Mouse (Mus musculus) urinary bladder, postnatal 4 days (tissue): ENCODE data around the gene Cep78.
"Not testable (repeated sequence)": the region's sequence is repeated elsewhere in the genome, so short reads cannot be mapped to it uniquely, and the experiment has no call there.

Experiments
- DNase-seq, 2 experiments: peaks; one replicate each; pipeline ENCODE4 v3.0.0; 2021 to 2022; ENCODE audit warnings: low spot score in 2 of 2

The Cep78 gene

DNA sequence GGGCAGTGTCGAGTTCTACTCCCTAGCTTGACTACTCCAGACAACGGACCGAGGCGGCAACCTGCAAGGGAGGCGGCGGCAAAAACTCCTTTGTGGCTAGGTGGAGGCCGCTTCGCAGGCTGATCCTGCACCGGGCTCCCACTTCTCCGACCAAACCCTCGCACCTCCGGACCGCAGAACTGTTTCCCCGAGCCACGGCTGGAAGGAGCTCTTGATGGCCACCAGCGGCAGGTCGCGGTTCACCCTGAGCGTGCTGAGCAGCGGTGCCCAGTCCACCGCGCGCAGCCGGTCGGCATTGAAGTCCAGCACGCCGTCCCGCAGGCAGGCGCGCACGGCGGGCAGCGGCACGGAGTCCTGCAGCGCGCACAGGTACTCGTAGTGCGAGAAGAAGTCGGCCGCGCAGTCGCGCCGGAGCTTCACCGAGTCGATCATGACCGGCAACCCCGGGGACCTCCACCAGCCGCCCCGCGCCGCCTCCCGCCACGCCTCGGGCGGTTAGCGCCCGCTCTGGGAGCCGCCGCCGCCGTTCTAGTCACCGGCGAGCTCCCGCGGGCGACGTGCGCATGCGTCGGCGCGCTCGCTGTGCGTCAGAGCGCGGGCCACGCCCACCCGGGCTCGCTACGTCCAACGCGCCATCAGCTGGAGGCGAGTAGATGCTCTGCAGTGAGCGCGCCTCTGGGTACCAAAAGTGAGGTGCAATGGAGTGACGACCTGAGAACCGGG lies at the start of gene Cep78:
Cep78 (minus strand) TSS at position 541 of the 723 bp plus-strand sequence.
- peak; percentile 86 to 88 for DNase-seq

DNA sequence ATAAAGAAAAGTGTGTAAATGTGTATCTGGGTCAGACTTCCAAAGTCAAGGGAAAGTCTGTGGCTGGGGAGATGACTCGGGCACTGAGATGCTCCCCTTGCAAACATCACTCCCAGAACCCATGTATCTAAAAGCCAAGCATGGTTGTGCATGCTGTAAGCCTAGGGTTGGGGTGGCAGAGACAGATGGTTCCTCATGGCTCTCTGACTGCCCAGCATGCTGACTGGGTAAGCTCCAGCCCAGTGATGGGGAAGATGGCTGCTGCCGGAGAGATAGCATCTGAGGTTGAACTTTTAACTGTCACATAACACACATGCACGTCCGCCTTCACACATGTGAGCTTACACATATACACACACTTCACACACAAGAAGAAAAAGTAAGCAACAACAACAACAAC lies 46.5 kb upstream of the Cep78 start:
- no peak for DNase-seq

DNA sequence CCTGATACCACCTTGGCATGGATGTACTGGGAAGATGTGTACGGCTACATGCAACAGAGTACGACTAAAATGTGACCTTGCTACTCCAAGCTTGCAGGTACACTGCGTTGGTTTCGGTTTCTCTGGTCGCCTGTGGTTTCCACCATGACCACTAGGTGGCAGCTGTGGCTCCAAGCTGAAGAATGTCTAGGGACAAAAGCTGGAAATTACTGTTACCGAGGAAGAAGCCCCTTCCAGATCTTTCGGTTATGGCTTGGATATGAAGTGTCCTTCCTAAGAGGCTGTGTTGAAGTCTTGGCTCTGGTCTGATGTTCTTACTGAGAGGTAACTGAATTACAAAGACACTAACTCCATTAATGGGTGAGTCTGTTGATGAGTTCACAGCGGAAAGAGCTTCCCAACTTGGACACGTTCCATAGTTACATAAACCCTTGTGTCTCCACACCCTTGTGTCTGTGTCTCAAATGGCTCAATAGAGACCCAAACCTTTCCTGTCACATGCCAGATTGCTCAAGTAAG lies 44.5 kb upstream of the Cep78 start:
- not testable (repeated sequence) for DNase-seq

DNA sequence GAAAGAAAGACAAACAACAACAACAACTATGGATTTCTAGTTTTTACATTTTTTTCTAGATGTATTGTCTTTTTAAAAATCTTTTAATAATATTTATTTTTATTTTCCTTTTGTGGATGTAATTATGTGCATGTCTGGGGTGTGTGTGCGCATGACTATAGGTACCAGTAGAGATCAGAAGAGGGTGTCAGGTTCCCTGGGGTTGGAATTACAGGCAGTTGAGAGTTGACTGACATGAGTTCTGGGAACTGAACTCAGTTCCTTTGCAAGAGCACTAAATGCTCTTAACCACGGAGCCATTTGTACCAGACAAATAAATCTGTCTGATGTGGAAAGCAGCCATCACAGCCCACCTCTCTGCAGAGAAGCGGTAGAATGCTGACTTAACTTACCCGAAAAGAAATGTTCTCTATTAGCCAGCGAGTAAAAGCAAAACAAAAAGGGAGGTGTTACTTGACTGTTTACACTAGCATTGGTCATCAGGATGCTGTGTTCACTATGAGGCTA lies 44.0 kb upstream of the Cep78 start:
- no peak for DNase-seq

DNA sequence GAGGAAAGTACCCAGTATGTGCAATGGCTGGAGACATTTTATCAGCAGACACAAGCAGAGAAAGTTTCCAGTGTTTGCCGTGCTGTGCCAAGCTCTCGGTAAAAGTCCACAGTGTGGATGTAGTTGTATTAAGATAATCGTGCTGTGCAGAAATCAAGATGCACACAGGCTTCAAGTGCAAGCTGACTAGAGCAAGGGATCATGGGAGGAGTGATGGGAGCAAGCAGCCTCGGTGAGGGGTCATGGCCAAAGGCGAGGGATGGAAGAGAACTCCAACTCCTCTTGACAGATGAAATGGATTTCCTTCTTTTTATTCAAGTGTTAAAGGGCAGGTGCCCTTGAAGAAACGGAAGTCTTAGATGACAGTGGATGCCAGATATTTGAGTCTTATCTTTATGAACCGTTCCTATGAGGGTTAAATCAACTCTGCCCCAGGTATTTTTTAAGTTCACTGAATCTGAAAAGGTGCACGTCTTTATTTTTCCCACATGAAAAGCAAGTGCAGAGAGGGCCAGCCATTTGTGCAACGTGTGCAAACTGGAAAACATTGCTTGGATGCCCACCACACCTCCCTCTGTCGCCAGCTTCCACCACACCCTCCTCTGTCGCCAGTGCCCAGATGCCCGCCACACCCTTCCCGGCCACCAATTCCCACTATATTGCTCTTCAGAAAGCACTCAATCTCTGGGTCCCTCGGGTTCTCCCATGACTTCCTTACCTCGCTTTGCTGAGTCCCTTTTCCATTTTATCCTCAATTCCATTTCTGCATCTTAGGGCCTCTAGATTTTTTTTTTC lies 43.3 kb upstream of the Cep78 start:
- no peak for DNase-seq

DNA sequence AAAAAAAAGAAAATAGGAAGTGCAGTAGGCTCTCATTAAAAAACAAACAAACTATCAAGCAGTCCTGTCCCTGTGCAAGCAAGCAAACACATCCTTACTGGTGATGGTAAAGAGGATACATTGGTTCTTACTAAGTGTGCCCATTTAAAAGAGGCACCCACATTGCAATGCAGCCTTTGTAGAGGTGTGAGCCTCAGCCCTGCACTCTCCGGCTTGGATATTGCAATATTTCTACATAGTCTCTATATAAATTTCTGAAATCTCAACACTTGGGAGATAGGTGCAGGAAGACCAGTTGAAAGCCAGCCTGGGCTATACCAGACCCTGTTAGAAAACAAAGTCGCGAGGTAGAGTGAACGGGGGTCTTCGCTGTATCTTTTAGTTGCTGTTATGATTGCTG lies 41.5 kb upstream of the Cep78 start:
- DNase-seq: no peak

DNA sequence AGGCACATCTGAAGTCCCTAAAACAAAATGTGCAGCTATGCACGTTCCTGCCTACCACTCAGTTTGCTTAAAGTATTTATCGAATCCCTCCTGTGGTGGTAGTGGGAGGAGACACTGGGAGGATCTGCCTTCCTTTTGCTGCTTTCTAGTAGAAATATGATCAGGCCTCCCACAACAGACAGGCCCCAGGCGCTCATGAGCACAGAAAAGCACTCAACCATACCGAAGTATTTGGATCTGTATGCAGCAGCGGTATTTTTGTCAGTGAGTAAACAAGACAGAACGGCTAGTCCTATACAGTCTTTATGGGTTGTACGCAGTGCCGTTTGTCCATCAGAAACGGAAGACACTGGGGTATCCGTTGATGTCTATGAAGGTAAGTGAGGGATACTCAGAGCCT lies 37.4 kb upstream of the Cep78 start:
- DNase-seq: no peak

DNA sequence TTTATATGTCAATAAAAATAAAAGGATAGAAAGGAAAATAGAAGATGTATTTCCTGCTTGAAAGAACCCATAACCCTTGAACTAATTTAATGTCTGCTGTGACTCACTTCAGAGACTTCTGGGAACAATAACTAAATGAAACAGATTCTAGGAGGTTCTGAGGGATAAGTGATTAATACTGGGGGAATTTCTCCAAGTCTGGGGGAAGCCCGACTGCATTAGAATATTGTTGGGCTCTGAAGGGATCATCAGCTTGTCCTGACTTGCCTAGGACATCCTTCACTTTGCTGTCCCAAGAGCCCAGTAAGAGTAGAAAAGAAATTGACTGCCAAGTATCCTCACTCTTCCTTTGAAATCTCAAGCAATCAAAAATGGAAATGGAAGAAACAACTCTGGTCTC lies 31.4 kb upstream of the Cep78 start:
- no peak for DNase-seq

DNA sequence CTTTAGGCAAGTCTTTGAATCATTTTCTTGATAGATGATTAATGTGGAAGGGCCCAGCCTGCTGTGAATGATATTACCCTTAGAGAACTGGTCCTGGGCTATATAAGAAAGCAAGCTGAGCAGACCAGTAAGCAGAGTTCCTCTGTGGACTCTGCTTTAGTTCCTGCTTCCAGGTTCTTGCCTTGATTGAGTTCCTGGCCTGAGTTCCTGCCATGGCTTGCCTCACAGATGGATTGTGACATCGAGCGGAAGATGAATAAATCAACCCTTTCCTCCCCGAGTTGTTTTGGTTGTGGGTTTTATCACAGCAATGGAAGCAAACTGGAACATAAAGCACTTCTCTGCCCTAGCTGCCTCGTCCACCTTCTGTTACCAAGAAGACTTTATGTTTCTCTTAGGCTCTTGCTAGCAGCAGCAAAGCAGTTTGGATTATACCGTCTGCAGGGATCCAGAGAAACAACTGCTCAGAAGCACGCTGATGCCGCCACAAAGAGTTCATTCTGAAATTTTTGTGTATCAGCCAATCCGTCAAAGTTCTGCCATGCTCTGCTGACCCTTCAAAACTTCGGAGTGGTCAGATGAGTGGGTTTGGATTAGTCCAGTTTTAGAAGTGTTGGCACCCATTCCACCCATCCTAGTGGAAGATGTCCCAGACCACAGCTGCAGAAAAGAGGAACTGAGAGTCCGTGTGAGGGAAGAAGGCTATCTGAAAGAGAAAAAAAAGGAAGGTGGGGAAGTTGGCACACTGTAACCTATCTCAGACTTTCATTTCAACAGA lies 30.6 kb upstream of the Cep78 start:
- DNase-seq: no peak

DNA sequence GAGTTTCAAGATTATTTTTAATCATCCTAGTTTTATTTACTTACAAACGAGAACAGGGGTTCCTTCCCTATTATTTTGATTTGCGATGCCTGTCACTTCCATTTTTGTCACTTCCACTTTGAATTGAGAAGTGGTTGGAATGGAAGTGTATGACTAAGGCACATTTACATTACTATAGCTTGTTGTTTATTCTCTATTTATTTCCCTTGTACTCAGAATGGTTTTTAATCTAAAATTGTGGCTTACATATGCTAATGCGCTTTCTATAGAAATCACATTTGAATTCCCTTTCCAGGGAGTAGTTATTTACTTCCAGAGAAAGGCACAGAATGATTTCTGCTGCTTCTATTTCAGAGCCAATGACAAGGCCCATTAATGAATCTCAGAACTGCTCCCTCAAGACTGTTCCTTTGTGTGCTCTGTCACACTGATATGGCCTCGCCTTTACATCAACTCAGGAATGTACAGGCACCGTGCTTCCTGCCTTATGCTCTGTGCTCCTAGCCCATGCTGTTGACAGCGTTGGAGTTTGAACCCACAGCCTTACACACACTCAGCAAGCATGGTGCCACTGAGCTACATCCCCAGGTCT lies 25.1 kb upstream of the Cep78 start:
- no peak for DNase-seq

DNA sequence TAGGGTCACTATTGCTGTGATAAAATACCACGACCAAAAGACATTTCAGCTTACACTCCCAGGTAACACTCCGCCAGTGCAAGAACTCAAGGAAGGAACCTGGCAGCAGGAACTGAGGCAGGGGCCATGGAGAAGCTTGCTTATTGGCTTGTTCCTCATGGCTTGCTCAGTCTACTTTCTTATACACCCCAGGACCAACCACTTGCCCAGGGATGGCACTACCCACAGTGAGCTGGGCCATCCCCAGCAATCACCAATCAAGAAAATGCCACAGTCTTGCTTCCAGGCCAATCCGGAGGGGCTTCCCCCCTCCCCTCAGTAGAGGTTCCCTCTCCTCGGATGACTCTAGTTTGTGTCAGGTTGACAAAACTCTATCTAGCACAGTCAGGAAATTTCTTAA lies 24.3 kb upstream of the Cep78 start:
- no peak for DNase-seq

DNA sequence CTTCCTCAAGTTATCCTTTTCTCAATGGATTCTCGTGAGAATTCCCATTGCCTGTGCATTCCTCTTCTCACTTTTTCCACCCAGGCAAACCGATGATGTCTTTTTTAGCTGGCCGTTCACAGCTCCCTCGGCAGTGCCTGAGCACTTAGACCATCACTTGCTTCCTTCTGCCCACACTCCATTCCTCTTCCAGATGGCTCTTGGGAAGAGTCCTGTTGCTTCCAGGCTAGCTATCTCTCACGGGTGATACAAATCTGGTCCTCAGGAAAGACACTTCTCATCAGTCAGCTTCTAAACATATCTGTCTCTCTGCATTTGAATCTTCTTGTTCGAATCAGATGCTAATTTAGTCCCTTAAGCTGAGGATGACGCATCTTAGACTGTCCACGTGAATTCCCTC lies 22.3 kb upstream of the Cep78 start:
- DNase-seq: no peak

DNA sequence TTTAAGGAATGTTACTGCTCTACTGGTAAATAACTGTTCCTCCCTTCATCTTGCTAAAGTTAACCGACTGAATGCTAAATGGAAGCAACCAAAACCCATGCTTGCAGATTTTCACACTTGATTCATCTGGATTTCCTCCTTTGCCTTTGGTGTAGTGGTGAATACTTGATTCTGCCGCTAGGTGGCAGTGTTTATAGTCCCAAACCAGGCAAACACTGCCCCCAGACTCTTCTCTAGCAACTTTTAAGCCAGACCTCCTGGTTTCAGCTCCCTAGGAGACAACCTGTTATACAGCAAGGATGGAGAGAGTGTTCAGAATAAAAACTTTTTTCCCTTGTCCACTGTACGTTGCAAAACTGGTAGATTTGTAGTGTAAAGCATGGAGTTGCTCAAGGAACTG lies 13.4 kb upstream of the Cep78 start:
- peak; percentile 32 to 65 for DNase-seq

DNA sequence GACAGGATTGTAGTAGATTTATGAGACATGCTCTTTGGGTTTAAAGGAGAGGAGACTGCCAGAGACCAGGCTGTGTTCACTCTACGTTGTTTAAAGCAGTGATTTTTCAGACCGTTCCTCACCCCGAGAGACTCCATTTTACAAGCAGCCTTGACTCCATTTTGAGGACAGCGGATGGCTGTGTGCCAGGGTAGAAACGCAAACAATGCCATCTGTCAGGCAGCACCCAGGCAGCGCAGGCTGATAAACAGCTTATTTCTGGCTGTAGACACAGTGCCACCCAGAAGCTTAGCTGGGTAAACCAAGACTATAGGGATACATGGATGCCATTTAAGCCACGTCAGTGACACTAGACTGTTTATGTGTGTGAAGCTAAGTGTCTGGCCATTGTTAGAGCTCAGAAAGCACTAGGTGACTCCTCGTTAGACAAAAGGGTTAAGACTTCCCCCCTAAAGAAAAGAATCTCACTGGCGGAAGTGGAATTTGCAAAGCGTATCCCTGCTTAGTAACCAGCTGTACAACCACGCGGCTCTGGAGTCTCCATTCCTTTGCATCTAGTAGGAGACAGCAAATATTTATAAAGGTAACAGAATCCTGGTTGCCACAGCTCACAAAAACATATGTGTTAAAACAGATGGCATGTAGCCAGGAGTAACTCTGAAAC lies 12.2 kb upstream of the Cep78 start:
- DNase-seq: peak in 1 of 2 experiments; percentile 34

DNA sequence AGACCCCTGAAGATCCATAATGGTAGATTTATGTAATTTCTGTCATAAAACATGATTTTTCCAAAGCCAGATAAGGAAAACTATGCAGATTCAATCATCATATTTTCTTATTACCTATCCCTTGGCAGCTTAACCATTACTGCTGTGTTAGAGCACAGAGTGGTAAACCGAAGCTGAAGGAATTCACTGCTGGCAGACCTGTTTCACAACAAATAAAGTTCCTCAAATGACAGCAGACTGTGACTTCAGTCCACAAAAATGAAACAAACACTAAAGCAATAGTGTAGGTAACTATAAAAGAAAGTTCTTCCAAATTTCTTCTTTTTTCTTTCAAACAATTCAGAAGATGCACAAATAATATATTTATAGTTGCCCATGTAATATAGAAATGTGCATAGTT lies 5.3 kb upstream of the Cep78 start:
- DNase-seq: no peak

DNA sequence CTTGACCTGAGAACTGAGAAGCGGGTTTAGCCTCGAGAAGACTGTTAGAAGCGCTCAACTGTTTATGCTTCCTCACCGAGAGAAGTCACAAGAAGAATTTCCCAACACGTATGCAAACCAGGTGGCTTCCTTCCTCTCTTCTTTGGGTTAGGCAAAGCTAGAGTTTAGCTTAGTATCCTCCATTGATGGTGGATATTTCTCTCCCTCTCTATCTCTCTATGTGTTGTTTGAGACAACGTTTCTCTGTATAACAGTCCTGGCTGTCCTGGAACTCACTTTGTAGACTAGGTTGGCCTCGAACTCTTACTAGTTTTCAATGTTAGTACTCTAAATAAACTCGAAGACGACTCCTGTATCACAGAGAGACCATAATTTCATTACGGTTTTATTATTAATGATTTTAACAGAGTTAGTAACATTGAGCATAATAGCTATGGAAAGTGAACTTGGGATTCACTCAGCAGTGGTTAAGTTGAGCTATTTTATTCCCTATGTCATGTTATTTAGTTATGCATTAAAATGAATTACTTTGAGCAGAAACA lies 454 bp upstream of the Cep78 start:
- DNase-seq: no peak

DNA sequence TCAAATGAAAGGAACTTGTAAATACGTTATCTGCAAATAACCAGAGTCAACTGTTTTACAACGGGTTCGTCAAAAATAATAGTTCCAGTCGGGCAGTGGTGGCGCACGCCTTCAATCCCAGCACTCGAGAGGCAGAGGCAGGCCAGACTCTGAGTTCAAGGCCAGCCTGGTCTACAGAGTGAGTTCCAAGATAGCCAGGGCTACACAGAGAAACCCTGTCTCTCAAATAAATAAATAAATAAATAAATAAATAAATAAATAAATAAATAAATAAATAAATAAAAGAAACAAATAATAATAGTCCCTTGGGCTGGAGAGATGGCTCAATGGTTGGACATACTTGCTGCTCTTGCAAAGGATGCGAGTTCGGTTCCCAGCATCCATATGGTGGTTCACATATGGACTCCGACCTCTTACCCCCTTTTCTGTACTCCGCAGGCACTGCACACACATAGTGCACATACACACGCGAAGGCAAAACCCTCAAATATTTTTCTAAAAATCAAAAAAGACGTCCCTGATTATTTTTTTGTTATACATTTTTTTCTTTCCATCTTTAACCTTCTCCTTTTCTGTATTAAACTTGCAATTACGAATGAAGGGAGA lies 947 bp downstream of the Cep78 start:
- no peak for DNase-seq

DNA sequence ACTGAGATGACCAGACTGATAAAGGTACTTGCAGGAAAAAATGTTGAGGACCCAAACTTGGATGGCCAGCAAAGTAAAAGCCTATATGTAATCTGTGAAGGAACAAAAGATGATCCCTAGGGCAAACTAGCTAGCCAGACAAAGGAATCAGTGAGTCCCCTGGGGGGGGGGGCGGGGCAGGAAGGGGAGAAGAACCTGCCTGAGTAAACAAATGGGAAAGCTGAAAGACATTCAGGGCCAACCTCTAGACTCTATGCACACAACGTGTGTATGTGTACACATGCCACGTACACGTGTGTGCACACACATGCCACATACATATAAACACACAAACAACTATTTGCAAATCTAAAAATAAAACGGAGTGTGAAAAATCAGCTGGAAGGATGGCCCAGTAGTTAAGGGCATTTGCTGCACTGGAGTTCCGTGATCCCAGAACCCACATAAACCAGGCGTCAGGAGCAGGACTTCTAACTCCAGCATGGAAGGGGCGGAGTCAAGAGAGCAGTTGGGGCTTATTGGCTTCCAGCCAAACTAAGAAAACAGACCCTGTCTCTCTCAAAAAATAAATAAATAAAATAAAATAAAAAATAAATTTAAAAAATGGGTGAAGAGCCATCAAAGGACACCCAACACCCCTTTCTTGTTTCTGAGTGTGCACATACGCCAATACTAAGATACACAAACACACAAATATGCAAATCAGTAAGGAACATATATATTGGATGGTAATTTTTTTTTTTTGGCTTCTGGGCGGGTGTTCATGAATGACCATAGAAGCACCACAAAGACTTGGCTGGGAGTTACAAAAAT lies 1.7 kb downstream of the Cep78 start:
- DNase-seq: no peak

DNA sequence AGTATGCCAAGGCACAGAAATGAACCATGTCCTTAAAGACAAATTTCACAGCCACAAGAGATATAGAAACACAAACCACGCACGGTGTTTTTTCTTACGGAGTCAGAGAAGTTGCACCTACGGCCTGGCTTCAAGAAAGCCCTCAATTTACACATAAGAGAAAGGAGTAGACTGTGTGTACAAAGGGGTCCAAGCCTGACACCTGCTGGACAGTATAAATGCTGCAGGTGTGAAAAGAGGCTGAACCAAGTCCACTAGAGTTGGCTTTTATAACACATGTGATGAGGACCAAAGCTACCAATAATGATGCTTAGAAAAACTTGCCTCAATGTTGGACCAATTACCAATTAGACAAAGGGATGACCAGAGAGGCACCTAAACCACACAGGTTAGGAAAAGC lies 2.9 kb downstream of the Cep78 start:
- peak in 1 of 2 experiments; percentile 23 for DNase-seq

DNA sequence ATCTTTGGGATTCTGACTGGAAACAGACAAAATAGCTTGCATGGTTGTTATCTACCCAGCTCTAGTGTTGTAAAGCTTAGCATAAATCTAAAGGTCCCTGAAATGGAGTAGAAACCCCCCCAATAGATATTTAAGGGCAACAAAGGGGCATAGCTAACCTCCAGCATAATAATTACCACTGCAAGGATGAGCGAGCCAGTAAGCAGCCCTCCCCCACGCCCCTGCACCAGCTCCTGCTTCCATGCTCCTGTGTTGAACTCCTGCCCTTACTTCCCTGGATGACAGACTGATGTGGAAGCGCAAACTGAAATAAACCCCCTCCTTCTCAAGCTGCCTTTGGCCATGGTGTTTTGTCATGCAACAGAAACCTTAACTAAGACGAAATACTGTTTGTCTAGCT lies 11.4 kb downstream of the Cep78 start:
- DNase-seq: no peak
